Mouse (Mus musculus) A20 (cell line): ENCODE data around the gene Tas1r1.

ENCODE experiments used
- DNase-seq: peaks from one replicate; pipeline ENCODE4 v3.0.0-alpha.2; 2011; ENCODE audit warnings: low read depth, low spot score

The Tas1r1 gene

DNA sequence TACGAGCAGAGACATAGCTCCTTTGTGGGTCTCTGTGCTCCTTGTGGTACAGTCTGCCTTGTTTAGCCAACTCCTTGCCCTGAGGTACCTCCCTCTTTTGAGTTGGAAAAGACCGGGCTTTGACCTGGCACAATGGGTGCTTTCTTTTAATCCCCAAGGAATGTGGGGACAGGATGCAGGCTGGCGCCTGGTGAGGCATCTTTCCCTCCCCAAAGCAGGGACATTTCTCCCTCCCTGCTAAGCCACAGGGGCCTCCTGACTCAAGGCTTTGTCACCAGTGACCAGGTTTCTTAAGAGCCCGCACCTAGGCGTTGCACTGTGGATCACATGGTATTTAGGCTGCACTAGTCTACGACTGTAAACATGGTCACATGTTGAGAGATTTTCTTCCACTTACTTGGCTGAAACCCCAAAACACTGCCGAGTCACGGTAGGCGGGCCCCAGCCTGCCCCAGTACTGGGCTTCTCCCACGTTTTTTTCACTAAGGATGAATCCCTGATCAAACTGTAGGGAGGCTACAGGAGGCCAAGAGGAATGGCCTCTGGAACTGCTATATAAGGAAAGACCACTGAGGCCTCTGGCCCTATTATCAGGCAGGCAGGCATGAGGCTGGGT lies 28.2 kb downstream of the Tas1r1 start:
- DNase-seq: peak; percentile 58

GRCm38 (mm10) chr4:152009076-152010051 lies 29.0 kb downstream of the Tas1r1 start:
- DNase-seq: peak; percentile 86

- peak; percentile 98 for DNase-seq
These were observed 29.7 kb downstream of the Tas1r1 start, which contains the start of gene Klhl21 for GRCm38 (mm10) chr4:152008622-152009075. Gene Klhl21 (plus strand): TSS chr4:152008803.

- peak; percentile 43 for DNase-seq
These were observed 30.2 kb downstream of the Tas1r1 start for GRCm38 (mm10) chr4:152008148-152008500.

GRCm38 (mm10) chr4:152007481-152008147 lies 30.8 kb downstream of the Tas1r1 start:
- no peak for DNase-seq

GRCm38 (mm10) chr4:152006812-152007211 lies 31.6 kb downstream of the Tas1r1 start:
- DNase-seq: no peak

- peak; percentile 50 for DNase-seq
These were observed 32.2 kb downstream of the Tas1r1 start for GRCm38 (mm10) chr4:152006137-152006536.

GRCm38 (mm10) chr4:152002063-152002462 lies 36.3 kb downstream of the Tas1r1 start:
- DNase-seq: no peak

DNA sequence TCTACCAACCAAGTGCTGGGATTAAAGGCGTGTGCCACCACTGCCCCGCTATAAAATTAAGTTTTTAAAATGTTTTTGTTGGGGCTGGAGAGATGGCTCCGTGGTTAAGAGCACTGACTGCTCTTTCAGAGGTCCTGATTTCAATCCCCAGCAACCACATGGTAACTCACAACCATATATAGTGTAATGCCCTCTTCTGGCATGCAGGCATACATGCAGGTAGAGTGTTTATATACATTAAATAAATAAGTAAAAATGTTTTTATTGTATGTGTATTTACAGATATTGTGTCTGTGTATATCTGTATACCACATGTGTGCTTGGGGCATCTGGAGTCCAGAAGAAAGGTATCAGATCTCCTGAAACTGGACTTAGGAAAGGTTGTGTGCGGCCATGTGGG lies 37.0 kb downstream of the Tas1r1 start:
- no peak for DNase-seq

DNA sequence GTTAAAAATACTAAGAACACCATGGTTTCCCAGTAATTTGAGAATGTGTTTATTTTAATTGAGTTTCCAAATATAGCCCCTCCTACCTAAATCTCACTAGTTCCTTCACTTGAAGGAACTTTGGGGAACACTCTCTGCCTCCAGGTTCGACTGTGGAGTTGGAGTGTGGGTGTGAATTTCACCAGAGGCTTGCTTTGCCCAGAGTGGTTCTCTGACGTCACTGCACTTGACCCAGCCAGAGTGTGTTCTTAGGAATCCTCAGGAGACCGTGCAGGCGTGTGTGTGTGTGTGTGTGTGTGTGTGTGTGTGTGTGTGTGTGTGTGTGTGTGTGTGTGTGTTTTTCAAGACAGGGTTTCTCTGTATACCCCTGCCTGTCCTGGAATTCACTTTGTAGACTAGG lies 37.5 kb downstream of the Tas1r1 start:
- no peak for DNase-seq

GRCm38 (mm10) chr4:151999481-151999880 lies 38.9 kb downstream of the Tas1r1 start:
- DNase-seq: peak; percentile 55

GRCm38 (mm10) chr4:151997701-151998100 lies 40.7 kb downstream of the Tas1r1 start:
- no peak for DNase-seq

DNA sequence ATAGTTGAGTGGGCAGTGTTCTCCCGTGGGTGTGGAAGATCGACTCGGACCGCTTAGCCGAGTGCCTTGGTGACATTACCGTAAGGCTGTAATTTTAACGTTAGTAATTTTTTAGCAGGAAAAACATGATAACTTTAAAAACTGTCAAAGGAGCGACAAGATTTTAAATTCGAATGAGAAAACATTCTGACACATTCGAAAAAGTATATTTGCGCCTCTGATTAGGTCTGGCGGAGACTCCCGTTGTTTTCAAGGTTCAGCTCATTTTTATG lies 41.5 kb downstream of the Tas1r1 start:
- DNase-seq: no peak

DNA sequence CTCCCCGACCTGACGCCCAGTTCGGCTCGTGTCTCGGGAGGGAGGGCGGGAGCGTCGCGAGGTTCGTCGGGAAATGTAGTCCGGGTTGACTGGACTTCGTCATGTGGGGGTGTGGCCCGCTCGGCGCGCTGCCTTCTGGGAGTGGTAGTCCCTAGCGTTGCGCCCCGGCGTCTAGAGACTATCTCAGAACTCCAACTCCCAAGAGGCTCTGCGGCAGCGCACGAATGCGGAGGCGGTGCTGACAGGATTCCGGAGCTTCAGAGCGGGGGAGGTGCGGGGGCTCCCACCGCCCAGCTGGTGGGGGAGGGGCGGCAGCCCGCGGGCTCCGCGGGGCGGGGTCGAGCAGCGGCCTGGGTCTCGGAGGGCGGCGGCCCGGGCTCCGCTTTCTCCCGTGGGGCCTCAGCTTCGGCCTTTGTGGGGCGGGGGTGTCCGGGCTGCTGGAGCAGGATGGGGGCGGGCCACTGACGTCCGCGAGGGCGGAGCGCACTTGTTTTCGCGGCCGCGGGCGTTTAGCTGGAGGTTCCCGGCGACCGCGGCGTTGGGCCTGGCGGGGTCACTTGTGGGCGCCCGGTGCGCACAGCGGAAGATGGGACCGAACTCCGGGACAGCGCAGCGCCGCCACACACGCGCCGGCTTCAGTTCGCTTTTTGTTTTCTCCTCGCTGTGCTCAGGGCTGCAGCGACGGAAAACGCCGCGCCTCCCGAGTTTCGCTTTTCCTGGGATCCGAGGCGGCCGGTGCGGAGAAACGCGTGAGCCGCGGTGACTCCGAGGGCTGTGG lies 42.0 kb downstream of the Tas1r1 start, which contains the start of gene Phf13:
Gene Phf13, minus strand, starts transcription at position 86 of the 778 bp plus-strand sequence.
- peak; percentile 99 for DNase-seq

DNA sequence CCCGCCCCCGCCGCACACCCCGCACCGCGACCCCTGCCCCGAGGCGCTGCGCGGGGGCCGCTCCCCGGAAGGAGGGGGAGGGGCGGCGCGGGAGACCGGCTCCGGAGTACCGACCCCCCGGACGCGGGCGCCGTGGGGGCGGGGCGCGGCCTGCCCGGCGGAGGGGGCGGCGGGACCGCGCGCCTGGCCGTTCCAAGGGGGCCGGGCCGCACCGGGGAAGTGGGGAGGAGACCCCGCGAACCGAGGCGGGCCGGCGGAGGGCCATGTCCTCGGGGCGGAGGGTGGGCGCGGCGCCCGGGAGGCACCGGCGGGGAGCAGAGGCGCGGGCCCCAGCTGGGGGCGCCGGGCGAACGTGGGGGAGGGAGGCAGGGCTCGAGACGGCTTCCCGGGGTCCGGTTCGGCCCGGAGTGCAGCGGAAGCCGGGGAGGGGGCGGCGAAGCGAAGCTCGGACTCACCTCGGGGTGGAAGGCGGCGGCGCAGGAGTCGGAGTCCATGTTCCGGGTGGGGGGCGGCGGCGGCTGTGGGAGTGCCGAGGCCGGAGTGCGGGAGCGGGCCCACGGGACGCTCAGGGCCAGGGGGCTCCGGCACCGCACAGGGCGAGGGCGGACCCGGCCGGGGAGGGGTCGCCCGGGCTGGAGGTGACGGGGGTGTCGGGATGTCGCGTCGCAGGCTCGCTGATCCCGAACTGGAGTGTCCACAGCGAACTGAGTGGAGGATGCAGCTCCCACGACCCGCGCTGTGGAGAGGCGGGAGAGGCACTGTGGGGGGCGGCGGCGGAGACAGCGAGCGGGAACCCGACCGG lies 42.8 kb downstream of the Tas1r1 start:
- DNase-seq: no peak

DNA sequence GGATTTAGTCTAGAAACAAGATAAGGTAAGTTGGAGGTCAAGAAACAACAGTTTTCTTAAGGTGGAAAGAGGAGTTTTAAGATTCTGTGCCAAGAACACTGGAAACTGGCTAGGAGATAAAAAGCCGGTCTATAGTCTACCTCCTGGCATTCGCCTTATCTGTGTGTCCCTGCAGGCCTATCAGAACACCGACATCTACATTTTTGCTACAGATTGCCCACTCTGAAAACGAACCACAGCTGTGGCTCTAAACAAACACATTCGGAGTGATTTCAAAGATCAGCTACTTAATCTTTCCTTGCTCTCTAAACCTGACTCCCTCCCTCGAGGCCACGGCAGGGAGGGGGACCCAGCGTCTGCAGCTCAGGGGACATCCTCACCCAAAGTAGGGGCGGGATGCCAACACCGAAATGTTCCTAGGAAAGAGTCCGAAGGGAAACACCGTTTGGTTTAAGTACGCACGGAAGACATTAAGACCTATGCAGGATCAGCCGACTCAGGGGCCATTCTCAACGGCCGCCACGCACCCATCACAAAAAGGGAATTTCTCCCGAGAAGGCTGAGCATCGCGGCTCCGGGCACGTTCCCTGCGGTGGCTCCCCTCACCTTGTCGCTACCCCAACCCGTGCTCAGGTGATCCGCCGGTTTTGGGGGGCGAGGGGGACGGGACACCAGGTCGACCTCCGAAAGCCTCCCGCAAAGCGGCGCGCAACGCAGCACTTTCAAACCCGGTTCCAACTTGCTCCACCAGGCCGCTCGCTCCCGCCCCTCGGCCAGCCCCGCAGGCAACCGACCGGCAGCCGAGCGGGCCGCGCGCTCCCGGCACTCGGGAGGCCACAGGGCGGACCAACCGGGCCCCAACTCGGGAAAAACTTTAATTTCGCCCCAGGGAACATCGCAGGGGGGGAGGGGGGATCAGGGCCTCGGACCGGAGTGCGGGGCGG lies 43.9 kb downstream of the Tas1r1 start:
- DNase-seq: no peak

GRCm38 (mm10) chr4:151993035-151993434 lies 45.3 kb downstream of the Tas1r1 start:
- no peak for DNase-seq

DNA sequence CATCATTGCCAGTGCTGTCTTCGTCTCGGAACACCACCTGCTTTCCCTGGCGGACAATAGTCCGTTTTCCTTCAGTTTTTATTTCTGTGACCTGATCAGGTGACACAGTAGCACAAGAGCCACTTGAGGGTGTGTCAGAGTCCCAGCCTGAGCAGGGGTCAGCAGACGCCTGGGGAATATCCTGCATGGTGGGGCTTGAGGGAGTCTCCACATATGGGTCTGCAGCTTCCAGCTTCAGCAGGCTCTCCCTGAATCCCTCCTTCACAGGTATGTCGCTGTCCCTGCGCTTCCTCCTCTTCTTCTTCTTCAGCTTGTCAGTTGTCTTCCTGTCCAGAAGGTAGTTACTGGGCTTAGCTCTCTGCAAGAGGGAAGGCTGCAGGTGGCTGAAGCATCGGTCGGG lies 46.3 kb downstream of the Tas1r1 start:
- no peak for DNase-seq

GRCm38 (mm10) chr4:151989110-151989488 lies 49.3 kb downstream of the Tas1r1 start:
- no peak for DNase-seq
